In genomic region chr12:36093081-36093670, GRCm38 (mm10) we compare ENCODE assay signal across 23 mouse cellular contexts. TPM values are rescaled to one million over a fixed set of nuclear protein-coding genes. Genes with fewer than 3 reads are reported as not detected.
DNase-seq lines count a peak whose midpoint lies in the region; ATAC-seq lines count a peak whose summit lies in the region.
"Had no signal": no experiment of that assay in that cellular context is flagged by ENCODE, and none has a peak within 500 bp of the region (broad histone marks: within the 10 kb centered on the region; RNA-seq: fewer than 3 reads in every experiment).

No protein-coding gene starts in this region.

- peak; percentile 44; the same call in 1 of the 2 replicates for ATAC-seq in embryonic facial prominence, embryonic 14.5 days (ENCODE audit: low read depth)
- ATAC-seq: inflammation-experienced regulatory T-cells, adult 6 months had no signal

- no peak overlapping the region for H3K27ac ChIP-seq in embryonic facial prominence, embryonic 14.5 days (replicated peaks; ENCODE audit: low read depth, low read length)
- no peak overlapping the region for H3K27ac ChIP-seq in embryonic facial prominence, embryonic 10.5 days (replicated peaks)
- H3K27ac ChIP-seq: embryonic facial prominence, embryonic 13.5 days; gastrocnemius, adult 2 months; heart, embryonic 13.5 days; kidney, embryonic 15.5 days; limb, embryonic 10.5 days; midbrain, embryonic 12.5 days; neural tube, embryonic 15.5 days had no signal

- H3K4me1 ChIP-seq in embryonic facial prominence, embryonic 14.5 days (ENCODE audit: control insufficient read depth, insufficient read depth, low read length): no peaks in the 10 kb centered on the region
- H3K4me1 ChIP-seq in embryonic facial prominence, embryonic 10.5 days: no peaks in the 10 kb centered on the region
- H3K4me1 ChIP-seq: embryonic facial prominence, embryonic 13.5 days; kidney, embryonic 15.5 days; limb, embryonic 10.5 days; neural tube, embryonic 15.5 days had no signal

- 76% methylated on average over 8 of the region's 8 CpGs for WGBS in embryonic facial prominence, embryonic 14.5 days
- 87% methylated on average over 8 of the region's 8 CpGs for WGBS in embryonic facial prominence, embryonic 10.5 days

- no peaks in the 10 kb centered on the region for H3K9me3 ChIP-seq in embryonic facial prominence, embryonic 14.5 days (ENCODE audit: control insufficient read depth, low read length)
- no peaks in the 10 kb centered on the region for H3K9me3 ChIP-seq in embryonic facial prominence, embryonic 10.5 days
- H3K9me3 ChIP-seq: embryonic facial prominence, embryonic 13.5 days; heart, embryonic 13.5 days; kidney, embryonic 15.5 days; limb, embryonic 10.5 days; midbrain, embryonic 12.5 days; neural tube, embryonic 15.5 days had no signal

- H3K27me3 ChIP-seq in embryonic facial prominence, embryonic 14.5 days (replicated peaks; ENCODE audit: control insufficient read depth, insufficient read depth, low read length): no peaks in the 10 kb centered on the region
- no peaks in the 10 kb centered on the region for H3K27me3 ChIP-seq in embryonic facial prominence, embryonic 10.5 days (replicated peaks; ENCODE audit: low read depth, poor library complexity, severe bottlenecking)
- H3K27me3 ChIP-seq: embryonic facial prominence, embryonic 13.5 days; heart, embryonic 13.5 days; kidney, embryonic 15.5 days; midbrain, embryonic 12.5 days; neural tube, embryonic 15.5 days had no signal

- H3K4me3 ChIP-seq in embryonic facial prominence, embryonic 14.5 days (ENCODE audit: low read depth, low read length): no peak overlapping the region
- H3K4me3 ChIP-seq in embryonic facial prominence, embryonic 10.5 days: no peak overlapping the region
- H3K4me3 ChIP-seq: embryonic facial prominence, embryonic 13.5 days; gastrocnemius, adult 2 months; heart, embryonic 13.5 days; kidney, embryonic 15.5 days; limb, embryonic 10.5 days; midbrain, embryonic 12.5 days; myocyte; neural tube, embryonic 15.5 days had no signal

- H3K36me3 ChIP-seq in embryonic facial prominence, embryonic 14.5 days (ENCODE audit: control insufficient read depth, insufficient read depth, low read length): peaks cover 36% of the 10 kb centered on the region
- H3K36me3 ChIP-seq in embryonic facial prominence, embryonic 10.5 days (replicated peaks): peaks cover 76% of the 10 kb centered on the region

- no peak for DNase-seq in embryonic facial prominence, embryonic 14.5 days (ENCODE audit: low spot score)
- DNase-seq in embryonic facial prominence, embryonic 10.5 days (ENCODE audit: low spot score): no peak
- peak; percentile 25 to 54 for DNase-seq in layer of hippocampus, adult 18-20 months (ENCODE audit: low spot score in 2 of 2)
- no peak for DNase-seq in layer of hippocampus, adult 11-12 months (ENCODE audit: low spot score)
- peak; percentile 62 for DNase-seq in retina, adult 2 months (ENCODE audit: low read depth, low spot score)
- DNase-seq in retina, embryonic 14.5 days (ENCODE audit: low spot score): no peak
- peak; percentile 28 to 62 for DNase-seq in right cerebral cortex, postnatal 10 days (ENCODE audit: low spot score in 2 of 2)
- no peak for DNase-seq in cerebellum, adult 9-10 months
- DNase-seq: adrenal gland, adult 8-10 months; cerebellum, adult 18-20 months; gastrocnemius, adult 2 months; heart, postnatal 4 days; lung, adult 2 months; lung, postnatal 4 days had no signal

- no peak overlapping the region for H3K4me2 ChIP-seq in embryonic facial prominence, embryonic 14.5 days (ENCODE audit: low read depth, low read length)
- H3K4me2 ChIP-seq: embryonic facial prominence, embryonic 13.5 days; heart, embryonic 13.5 days; kidney, embryonic 15.5 days; liver, embryonic 11.5 days; midbrain, embryonic 12.5 days; neural tube, embryonic 15.5 days had no signal

- H3K9ac ChIP-seq in embryonic facial prominence, embryonic 14.5 days (ENCODE audit: low read depth, low read length): no peak overlapping the region
- H3K9ac ChIP-seq: embryonic facial prominence, embryonic 13.5 days; heart, embryonic 13.5 days; kidney, embryonic 15.5 days; midbrain, embryonic 12.5 days; neural tube, embryonic 15.5 days had no signal

RNA-seq across cellular contexts. Expression of gene Tspan13, which starts 50.9 kb away (rescaled TPM):
- polyA plus RNA-seq in embryonic facial prominence, embryonic 14.5 days (2014; fragmentation: Nextera tagmentation; extraction: Ambion mirVana): 57.3 and 57.5 TPM in 2 replicates
- polyA plus RNA-seq in embryonic facial prominence, embryonic 10.5 days (2016; fragmentation: Nextera tagmentation; extraction: Ambion mirVana): 105 and 112 TPM in 2 replicates
- total RNA-seq in layer of hippocampus, adult 18-20 months (2021): 100 to 1,000 TPM; 284 to 286 TPM

Comparison
In these comparisons a context has a peak if more than half of its experiments do, and no peak if none do; other contexts are left out.
1. DNase-seq: peak in layer of hippocampus, adult 18-20 months (2 of 2), retina, adult 2 months (single experiment) and right cerebral cortex, postnatal 10 days (2 of 2); none in embryonic facial prominence, embryonic 14.5 days (single experiment), embryonic facial prominence, embryonic 10.5 days (single experiment), layer of hippocampus, adult 11-12 months (single experiment), retina, embryonic 14.5 days (single experiment) and cerebellum, adult 9-10 months (single experiment).